Mouse (Mus musculus): ENCODE results near the gene Cldn34c1. TPM values are rescaled to one million over a fixed set of nuclear protein-coding genes. Genes with fewer than 3 reads are reported as not detected.
A peak's percentile ranks its signal among the peaks of the same experiment; 100 is the strongest.
"Not testable (repeated sequence)": the region's sequence is repeated elsewhere in the genome, so short reads cannot be mapped to it uniquely, and the experiment has no call there.

The Cldn34c1 gene
- 4.9 and 5.5 TPM in 2 replicates for polyA plus RNA-seq (2015; fragmentation: Nextera tagmentation; extraction: Ambion mirVana)

GRCm38 (mm10) chrX:123103291-123104260 lies at the start of gene Cldn34c1:
Gene Cldn34c1, plus strand, starts transcription at chrX:123103495.
- Histone ChIP-seq H3K9ac (ENCODE audit: low read depth, low read length) (peak within 1 kb of the TSS; percentile 22; the same call in 1 of the 2 replicates), H3K4me1 (replicated peaks; ENCODE audit: control insufficient read depth, insufficient read depth, low read length) (no peaks in the 10 kb centered on the region), H3K9me3 (ENCODE audit: control insufficient read depth) (no peaks in the 10 kb centered on the region), H3K4me2 (replicated peaks; ENCODE audit: low read depth) (peak within 1 kb of the TSS; percentile 66), H3K27me3 (replicated peaks; ENCODE audit: control insufficient read depth, insufficient read depth, low read length) (no peaks in the 10 kb centered on the region), H3K4me3 (ENCODE audit: low read depth, low read length) (peak within 1 kb of the TSS; percentile 55), H3K27ac (ENCODE audit: low read depth, low read length) (peak within 1 kb of the TSS; percentile 41), H3K36me3 (ENCODE audit: control insufficient read depth, insufficient read depth) (no peaks in the 10 kb centered on the region)
- WGBS = 6% methylated on average over 57 of the region's 66 CpGs
- no peak for TF ChIP-seq CTCF (IDR thresholded peaks at IDR 0.05; ENCODE audit: low read depth)
- ATAC-seq = peak; percentile 79

DNA sequence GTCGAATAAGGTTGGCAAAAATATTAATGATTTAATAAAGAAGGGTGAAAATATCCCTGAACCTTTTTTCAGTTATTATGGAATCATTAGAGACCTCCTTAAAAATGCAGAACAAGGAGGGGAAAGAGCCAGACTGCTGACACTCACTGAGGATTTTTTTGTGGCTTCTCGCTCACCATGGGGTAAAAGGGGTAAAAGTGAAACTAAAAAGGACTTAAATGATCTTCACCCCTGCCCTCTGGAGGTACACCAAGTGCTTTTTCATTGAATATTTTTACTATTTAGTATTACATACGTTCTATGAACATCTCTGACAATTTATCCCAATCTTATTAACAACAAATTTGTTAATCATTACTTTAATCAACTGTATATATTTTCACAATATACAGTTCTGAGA lies 15.9 kb upstream of the Cldn34c1 start:
- Histone ChIP-seq H3K27me3 (replicated peaks; ENCODE audit: control insufficient read depth, insufficient read depth, low read length) (no peaks in the 10 kb centered on the region), H3K9me3 (ENCODE audit: control insufficient read depth) (no peaks in the 10 kb centered on the region), H3K4me2 (replicated peaks; ENCODE audit: low read depth) (no peak overlapping the region), H3K4me1 (replicated peaks; ENCODE audit: control insufficient read depth, insufficient read depth, low read length) (no peaks in the 10 kb centered on the region), H3K36me3 (ENCODE audit: control insufficient read depth, insufficient read depth) (no peaks in the 10 kb centered on the region), H3K9ac (ENCODE audit: low read depth, low read length) (no peak overlapping the region), H3K27ac (ENCODE audit: low read depth, low read length) (no peak overlapping the region), H3K4me3 (ENCODE audit: low read depth, low read length) (no peak overlapping the region)
- TF ChIP-seq CTCF (IDR thresholded peaks at IDR 0.05; ENCODE audit: low read depth) = no peak
- ATAC-seq = no peak
- WGBS = 88% methylated on average over 3 of the region's 3 CpGs

DNA sequence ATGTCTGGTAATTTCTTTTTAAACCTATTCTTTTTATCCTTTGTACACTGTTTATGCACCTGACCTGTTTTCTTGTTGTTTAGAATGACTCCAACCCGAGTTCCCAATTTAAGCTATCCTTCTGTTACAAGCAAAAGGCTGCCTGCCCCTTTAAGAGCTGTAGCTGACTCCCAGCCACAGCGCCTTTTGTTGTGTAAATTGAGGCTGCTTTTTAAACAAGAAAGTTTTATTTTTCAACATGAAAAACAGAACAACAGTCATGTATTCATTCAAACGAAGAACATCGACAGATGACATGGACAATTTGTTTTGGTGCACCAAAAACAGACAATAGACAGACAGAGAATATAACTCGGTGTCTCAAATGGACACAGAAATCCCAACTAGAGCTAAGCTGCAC lies 489 bp upstream of the Cldn34c1 start:
- H3K36me3 ChIP-seq (ENCODE audit: control insufficient read depth, insufficient read depth); ATAC-seq; H3K4me1 ChIP-seq (replicated peaks; ENCODE audit: control insufficient read depth, insufficient read depth, low read length); H3K9me3 ChIP-seq (ENCODE audit: control insufficient read depth); H3K9ac ChIP-seq (ENCODE audit: low read depth, low read length); H3K27me3 ChIP-seq (replicated peaks; ENCODE audit: control insufficient read depth, insufficient read depth, low read length): not testable (repeated sequence)
- H3K27ac ChIP-seq (ENCODE audit: low read depth, low read length) = peak overlapping the region; percentile 41; the same call in 1 of the 2 replicates
- peak overlapping the region; percentile 55 for H3K4me3 ChIP-seq (ENCODE audit: low read depth, low read length)
- 22% methylated on average over 5 of the region's 5 CpGs for WGBS
- peak overlapping the region; percentile 66 for H3K4me2 ChIP-seq (replicated peaks; ENCODE audit: low read depth)

GRCm38 (mm10) chrX:123104692-123105091 lies 1.4 kb downstream of the Cldn34c1 start:
- H3K9me3 ChIP-seq (ENCODE audit: control insufficient read depth); H3K27ac ChIP-seq (ENCODE audit: low read depth, low read length); H3K36me3 ChIP-seq (ENCODE audit: control insufficient read depth, insufficient read depth); H3K4me1 ChIP-seq (replicated peaks; ENCODE audit: control insufficient read depth, insufficient read depth, low read length); ATAC-seq; H3K9ac ChIP-seq (ENCODE audit: low read depth, low read length); H3K27me3 ChIP-seq (replicated peaks; ENCODE audit: control insufficient read depth, insufficient read depth, low read length): not testable (repeated sequence)
- H3K4me3 ChIP-seq (ENCODE audit: low read depth, low read length) = peak overlapping the region; percentile 55; the same call in 1 of the 2 replicates
- H3K4me2 ChIP-seq (replicated peaks; ENCODE audit: low read depth) = peak overlapping the region; percentile 66
- WGBS = 19% methylated on average over 7 of the region's 7 CpGs

DNA sequence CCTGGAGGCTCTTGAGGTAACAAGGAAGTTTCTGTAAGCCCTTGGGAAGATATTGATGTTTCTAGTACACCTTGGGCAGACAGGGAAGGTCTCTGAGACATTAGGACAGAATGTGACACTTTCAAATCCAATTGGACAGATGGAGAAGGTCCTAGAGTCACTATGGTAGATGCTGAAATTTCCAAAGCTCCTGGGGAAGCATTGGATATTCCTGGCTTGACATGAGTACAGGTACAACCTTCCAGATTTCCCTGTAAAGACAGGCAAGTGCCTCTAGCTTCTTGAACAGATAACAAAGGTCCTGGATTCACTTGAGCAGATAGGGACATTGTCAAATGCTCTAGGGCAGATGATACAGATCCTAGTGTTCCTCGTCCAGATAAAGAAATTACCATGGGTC lies 119.1 kb downstream of the Cldn34c1 start, which contains the start of gene Srsx:
TSS of gene Srsx (minus strand) at position 101 of the 400 bp plus-strand sequence.
- not testable (repeated sequence) for H3K27ac ChIP-seq (ENCODE audit: low read depth, low read length); H3K4me3 ChIP-seq (ENCODE audit: low read depth, low read length); H3K4me1 ChIP-seq (replicated peaks; ENCODE audit: control insufficient read depth, insufficient read depth, low read length); H3K36me3 ChIP-seq (ENCODE audit: control insufficient read depth, insufficient read depth); H3K4me2 ChIP-seq (replicated peaks; ENCODE audit: low read depth); H3K9ac ChIP-seq (ENCODE audit: low read depth, low read length); H3K27me3 ChIP-seq (replicated peaks; ENCODE audit: control insufficient read depth, insufficient read depth, low read length); ATAC-seq; H3K9me3 ChIP-seq (ENCODE audit: control insufficient read depth)
- no CpG with 5 or more reads among the region's 1 CpGs for WGBS

Other genes with a start within 250 kb of the Cldn34c1 start
- not detected in 2 replicates for gene Gm17521, start 73.8 kb upstream of the Cldn34c1 start, polyA plus RNA-seq (2015; fragmentation: Nextera tagmentation; extraction: Ambion mirVana)
- not detected in 2 replicates for gene Srsx, start 119.0 kb downstream of the Cldn34c1 start, polyA plus RNA-seq (2015; fragmentation: Nextera tagmentation; extraction: Ambion mirVana)
- gene Gm17577, start 143.4 kb downstream of the Cldn34c1 start, polyA plus RNA-seq (2015; fragmentation: Nextera tagmentation; extraction: Ambion mirVana) = not detected in 2 replicates

Data from intestine, postnatal 0 days (tissue).